Comparison of ENCODE assay signal across 26 mouse cellular contexts in the genomic region with DNA sequence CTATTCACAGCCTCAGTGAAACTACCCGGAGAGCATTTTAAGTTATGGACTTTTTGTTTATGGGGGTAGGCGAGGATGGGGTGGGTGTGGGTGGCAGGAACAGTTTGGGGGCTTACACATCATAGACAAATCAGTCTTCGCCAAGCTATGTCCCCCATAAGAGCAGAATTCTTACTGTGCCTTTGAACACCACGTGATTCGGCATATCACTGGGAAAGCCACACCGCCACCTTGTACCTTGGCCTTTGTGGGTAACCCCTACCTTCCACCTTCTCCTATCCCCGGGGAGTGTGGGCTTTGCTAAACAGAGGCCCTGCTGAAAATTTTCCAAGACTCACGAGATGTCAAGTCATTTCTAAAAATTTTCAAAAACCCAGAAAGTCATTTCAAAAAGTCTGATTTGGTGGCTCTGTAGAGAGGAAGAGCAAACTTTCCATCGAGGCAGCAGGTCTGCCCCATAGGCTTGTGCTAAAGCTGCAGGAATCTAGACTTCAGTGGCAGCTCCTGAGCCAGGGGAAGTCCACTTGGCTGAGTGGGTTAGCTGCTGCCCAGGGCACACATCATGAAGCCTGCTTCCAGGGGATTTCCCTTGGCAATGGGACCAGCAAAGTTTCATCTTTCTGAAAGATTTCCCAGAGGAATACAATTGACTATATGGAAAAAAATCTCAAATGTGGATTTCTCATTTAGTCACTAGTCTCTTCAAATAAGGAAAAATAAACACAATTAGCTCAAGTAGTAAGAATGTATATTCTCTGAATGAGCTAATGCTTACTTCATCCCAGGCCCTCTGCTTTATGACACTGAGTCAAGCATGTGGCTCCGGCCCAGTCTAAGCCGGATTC. TPM values are rescaled to one million over a fixed set of nuclear protein-coding genes. Genes with fewer than 3 reads are reported as not detected.
DNase-seq lines count a peak whose midpoint lies in the region; ATAC-seq and TF ChIP-seq lines count a peak whose summit lies in the region.
"Had no signal": no experiment of that assay in that cellular context is flagged by ENCODE, and none has a peak within 500 bp of the region (broad histone marks: within the 10 kb centered on the region; RNA-seq: fewer than 3 reads in every experiment).

No protein-coding gene starts in this region.

- peaks cover 16% of the 10 kb centered on the region for H3K4me1 ChIP-seq in heart, embryonic 13.5 days
- peaks cover 14% of the 10 kb centered on the region; the same call in 1 of the 2 replicates for H3K4me1 ChIP-seq in heart, embryonic 10.5 days
- H3K4me1 ChIP-seq in CH12.LX (ENCODE audit: control insufficient read depth in 1 of 2, insufficient read depth in 2 of 2) = peaks cover 41 to 81% of the 10 kb centered on the region in 2 experiments
- H3K4me1 ChIP-seq in hindbrain, embryonic 13.5 days (replicated peaks) = peaks cover 6% of the 10 kb centered on the region

- H3K27me3 ChIP-seq in heart, embryonic 13.5 days (replicated peaks) = no peaks in the 10 kb centered on the region
- H3K27me3 ChIP-seq in heart, embryonic 10.5 days (ENCODE audit: insufficient read depth, poor library complexity, severe bottlenecking) = no peaks in the 10 kb centered on the region
- no peaks in the 10 kb centered on the region for H3K27me3 ChIP-seq in CH12.LX (replicated peaks)
- no peaks in the 10 kb centered on the region for H3K27me3 ChIP-seq in hindbrain, embryonic 13.5 days
- H3K27me3 ChIP-seq: embryonic facial prominence, embryonic 12.5 days; forebrain, embryonic 15.5 days; heart, embryonic 15.5 days; hindbrain, embryonic 12.5 days; midbrain, embryonic 12.5 days; neural tube, embryonic 13.5 days had no signal

- H3K27ac ChIP-seq in heart, embryonic 13.5 days (replicated peaks) = no peak overlapping the region
- no peak overlapping the region for H3K27ac ChIP-seq in heart, embryonic 10.5 days
- H3K27ac ChIP-seq in CH12.LX (ENCODE audit: insufficient read depth, low read depth) = peak overlapping the region; percentile 67
- H3K27ac ChIP-seq in hindbrain, embryonic 13.5 days = no peak overlapping the region
- H3K27ac ChIP-seq: embryonic facial prominence, embryonic 12.5 days; forebrain, embryonic 10.5 days; forebrain, embryonic 15.5 days; heart, embryonic 15.5 days; hindbrain, embryonic 12.5 days; layer of hippocampus, adult 2 months; liver, embryonic 12.5 days; midbrain, embryonic 12.5 days; neural tube, embryonic 13.5 days had no signal

- no peak for ATAC-seq in heart, embryonic 13.5 days (ENCODE audit: extremely low read depth, insufficient number of reproducible peaks, low FRiP score, low TSS enrichment)
- no peak for ATAC-seq in hindbrain, embryonic 13.5 days (ENCODE audit: low FRiP score)
- ATAC-seq: forebrain, embryonic 15.5 days; liver, embryonic 12.5 days; liver, postnatal 0 days had no signal

- no peak for DNase-seq in heart, embryonic 10.5 days (ENCODE audit: low spot score)
- DNase-seq in CH12.LX (ENCODE audit: extremely low read depth) (peak; percentile 71), adipocyte (ENCODE audit: low spot score) (peak; percentile 44)
- DNase-seq in urinary bladder, adult 2 months (ENCODE audit: low spot score) = no peak
- no peak for DNase-seq in spleen, postnatal 10 days (ENCODE audit: low spot score in 2 of 2)
- DNase-seq: adrenal gland, postnatal 14 days; cerebellum, adult 11-12 months; cerebellum, adult 9-11 months; embryo, embryonic 11 days; heart, postnatal 36 days; kidney, adult 11 months; kidney, postnatal 25 days; left cerebral cortex, postnatal 4 days; liver, postnatal 0 days; lung, postnatal 36 days had no signal

- H3K4me3 ChIP-seq in heart, embryonic 13.5 days = no peak overlapping the region
- no peak overlapping the region for H3K4me3 ChIP-seq in heart, embryonic 10.5 days
- H3K4me3 ChIP-seq in CH12.LX (replicated peaks in 1 of 3; ENCODE audit: low read depth in 2 of 3, low read length in 2 of 3, poor library complexity in 1 of 3) = no peak overlapping the region
- H3K4me3 ChIP-seq in hindbrain, embryonic 13.5 days = no peak overlapping the region
- H3K4me3 ChIP-seq: embryonic facial prominence, embryonic 12.5 days; forebrain, embryonic 10.5 days; forebrain, embryonic 15.5 days; heart, embryonic 15.5 days; hindbrain, embryonic 12.5 days; layer of hippocampus, adult 2 months; liver, embryonic 12.5 days; midbrain, embryonic 12.5 days; neural tube, embryonic 13.5 days had no signal

- 0 out of 2 replicates have a peak overlapping the region, but pooled peaks have one; percentile 10 for H3K9ac ChIP-seq in heart, embryonic 13.5 days
- peak overlapping the region; percentile 35; the same call in 1 of the 2 replicates for H3K9ac ChIP-seq in CH12.LX (ENCODE audit: insufficient read depth, low read depth)
- H3K9ac ChIP-seq in hindbrain, embryonic 13.5 days = no peak overlapping the region
- H3K9ac ChIP-seq: embryonic facial prominence, embryonic 12.5 days; forebrain, embryonic 15.5 days; heart, embryonic 15.5 days; hindbrain, embryonic 12.5 days; liver, embryonic 12.5 days; liver, postnatal 0 days; midbrain, embryonic 12.5 days; neural tube, embryonic 13.5 days had no signal

- 77% methylated on average over 11 of the region's 11 CpGs for WGBS in heart, embryonic 13.5 days
- 78% methylated on average over 11 of the region's 11 CpGs for WGBS in heart, embryonic 10.5 days
- 90% methylated on average over 11 of the region's 11 CpGs for WGBS in hindbrain, embryonic 13.5 days

- TF ChIP-seq EP300 in CH12.LX (IDR thresholded peaks at IDR 0.05; ENCODE audit: low read length) = peak; percentile 93

- no peaks in the 10 kb centered on the region for H3K9me3 ChIP-seq in heart, embryonic 13.5 days
- no peaks in the 10 kb centered on the region for H3K9me3 ChIP-seq in heart, embryonic 10.5 days
- H3K9me3 ChIP-seq in CH12.LX (replicated peaks; ENCODE audit: low read length) = no peaks in the 10 kb centered on the region
- no peaks in the 10 kb centered on the region for H3K9me3 ChIP-seq in hindbrain, embryonic 13.5 days
- H3K9me3 ChIP-seq: embryonic facial prominence, embryonic 12.5 days; forebrain, embryonic 10.5 days; forebrain, embryonic 15.5 days; heart, embryonic 15.5 days; hindbrain, embryonic 12.5 days; liver, embryonic 12.5 days; midbrain, embryonic 12.5 days; neural tube, embryonic 13.5 days had no signal

- no peaks in the 10 kb centered on the region for H3K79me2 ChIP-seq in CH12.LX (replicated peaks; ENCODE audit: control insufficient read depth, extremely low read depth, insufficient read depth, poor library complexity, severe bottlenecking)

- no peak for TF ChIP-seq CTCF in CH12.LX (conservative IDR thresholded peaks at IDR 0.05 in 1 of 2, IDR thresholded peaks at IDR 0.05 in 1 of 2; ENCODE audit: low read depth in 2 of 2, low read length in 2 of 2)

- in situ Hi-C loops in CH12.LX (cut with MboI; ENCODE audit: low pct_ligation_motif_present, low pct_unique_long_range_greater_than_20kb, low sequenced_read_pairs) = no loop called here

- dilution Hi-C loops in CH12.LX (cut with MboI; ENCODE audit: extremely low pct_ligation_motif_present, extremely low pct_unique_long_range_greater_than_20kb, low sequenced_read_pairs) = no loop called here

- no peak for TF ChIP-seq RAD21 in CH12.LX (IDR thresholded peaks at IDR 0.05; ENCODE audit: low read depth, low read length)

- TF ChIP-seq POLR2A in CH12.LX (IDR thresholded peaks at IDR 0.05; ENCODE audit: low read depth, low read length) = no peak

- H3K4me2 ChIP-seq in heart, embryonic 13.5 days = no peak overlapping the region
- H3K4me2 ChIP-seq in CH12.LX (ENCODE audit: insufficient read depth, low read depth, poor library complexity, severe bottlenecking) = peak overlapping the region; percentile 37; the same call in 1 of the 2 replicates
- H3K4me2 ChIP-seq in hindbrain, embryonic 13.5 days = no peak overlapping the region
- H3K4me2 ChIP-seq: embryonic facial prominence, embryonic 12.5 days; forebrain, embryonic 15.5 days; heart, embryonic 15.5 days; hindbrain, embryonic 12.5 days; liver, embryonic 12.5 days; midbrain, embryonic 12.5 days; neural tube, embryonic 13.5 days had no signal

- no peaks in the 10 kb centered on the region for H3K36me3 ChIP-seq in heart, embryonic 13.5 days
- H3K36me3 ChIP-seq in heart, embryonic 10.5 days = no peaks in the 10 kb centered on the region
- no peaks in the 10 kb centered on the region for H3K36me3 ChIP-seq in CH12.LX (replicated peaks in 1 of 2; ENCODE audit: control insufficient read depth in 1 of 2, insufficient read depth in 1 of 2, low read length in 1 of 2)
- no peaks in the 10 kb centered on the region for H3K36me3 ChIP-seq in hindbrain, embryonic 13.5 days
- H3K36me3 ChIP-seq: embryonic facial prominence, embryonic 12.5 days; forebrain, embryonic 10.5 days; forebrain, embryonic 15.5 days; heart, embryonic 15.5 days; hindbrain, embryonic 12.5 days; liver, embryonic 12.5 days; midbrain, embryonic 12.5 days; neural tube, embryonic 13.5 days had no signal

TF ChIP-seq in CH12.LX, 34 proteins besides CTCF, POLR2A, EP300 and RAD21 (continues in another document):
- TF ChIP-seq MAFK (IDR thresholded peaks at IDR 0.05; ENCODE audit: insufficient replicate concordance, low read length) (peak; percentile 83), NRF1 (IDR thresholded peaks at IDR 0.05; ENCODE audit: low read depth, low read length) (no peak), MYC (IDR thresholded peaks at IDR 0.05; ENCODE audit: low read depth, low read length) (peak; percentile 58), E2F4 (IDR thresholded peaks at IDR 0.05; ENCODE audit: insufficient replicate concordance, low read depth, low read length) (no peak), BHLHE40 (IDR thresholded peaks at IDR 0.05; ENCODE audit: low read depth, low read length) (peak; percentile 99), GABPA (IDR thresholded peaks at IDR 0.05; ENCODE audit: insufficient replicate concordance, low read depth, low read length) (no peak), MEF2A (IDR thresholded peaks at IDR 0.05; ENCODE audit: borderline replicate concordance, low read depth, low read length) (peak; percentile 78), USF1 (IDR thresholded peaks at IDR 0.05; ENCODE audit: low read depth, low read length) (peak; percentile 71), ELF1 (IDR thresholded peaks at IDR 0.05; ENCODE audit: low read depth, low read length) (peak; percentile 13; the same call in 1 of the 2 replicates), MXI1 (IDR thresholded peaks at IDR 0.05; ENCODE audit: low read depth, low read length) (peak; percentile 74; the same call in 1 of the 2 replicates), CHD2 (IDR thresholded peaks at IDR 0.05; ENCODE audit: low read length) (peak; percentile 84), IRF4 (IDR thresholded peaks at IDR 0.05; ENCODE audit: low read depth, low read length) (peak; percentile 91)

RNA-seq across cellular contexts. Expression of a gene that starts 8.9 kb away (rescaled TPM):
- 321 and 343 TPM in 2 replicates for polyA plus RNA-seq in heart, embryonic 13.5 days (2015; fragmentation: Nextera tagmentation; extraction: Ambion mirVana)
- polyA plus RNA-seq in heart, embryonic 10.5 days (2016; fragmentation: Nextera tagmentation; extraction: Ambion mirVana) = 365 and 409 TPM in 2 replicates
- total RNA-seq in CH12.LX (2012; rRNA removed) (271 and 319 TPM in 2 replicates), CH12.LX (2014; rRNA removed) (585 and 610 TPM in 2 replicates)
- polyA plus RNA-seq in CH12.LX (2012; ENCODE audit: insufficient read length, low read depth) = 307 and 352 TPM in 2 replicates
- polyA plus RNA-seq in urinary bladder, adult 2 months (2012; rRNA removed) = 149 and 166 TPM in 2 replicates
- polyA plus RNA-seq in hindbrain, embryonic 13.5 days (2015; fragmentation: Nextera tagmentation; extraction: Ambion mirVana) = 444 and 450 TPM in 2 replicates

Comparison
In these comparisons a context has a peak if more than half of its experiments do, and no peak if none do; other contexts are left out.
1. DNase-seq: peak in CH12.LX (single experiment) and adipocyte (single experiment); none in heart, embryonic 10.5 days (single experiment), urinary bladder, adult 2 months (single experiment) and spleen, postnatal 10 days (0 of 2).